Mouse (Mus musculus) midbrain, embryonic 12.5 days (tissue): ENCODE results near the gene Myg1. TPM values are rescaled to one million over a fixed set of nuclear protein-coding genes. Genes with fewer than 3 reads are reported as not detected.

Source experiments
- ATAC-seq: fragments of 200-750 bp; cut with Nextera tagmentation; 2 replicates; pipeline ENCODE4 v1.8.0; 2017; ENCODE audit warnings: low read depth, moderate TSS enrichment, moderate library complexity; ENCODE audit not compliant: low FRiP score
- H3K27ac ChIP-seq: fragments of 300-500 bp; sonication (generic); replicated peaks from 2 replicates; pipeline ENCODE4 v1.5.1; 2016; ENCODE audit warnings: mild to moderate bottlenecking
- H3K27me3 ChIP-seq: fragments of 300-500 bp; sonication (generic); 2 replicates; pipeline ENCODE4 v1.6.1; 2016; ENCODE audit warnings: mild to moderate bottlenecking
- H3K36me3 ChIP-seq: fragments of 300-500 bp; sonication (generic); 2 replicates; pipeline ENCODE4 v1.6.1; 2016
- H3K4me1 ChIP-seq: fragments of 300-500 bp; sonication (generic); 2 replicates; pipeline ENCODE4 v1.6.1; 2016
- H3K4me2 ChIP-seq: fragments of 300-500 bp; sonication (generic); replicated peaks from 2 replicates; pipeline ENCODE4 v1.6.1; 2016; ENCODE audit warnings: mild to moderate bottlenecking, moderate library complexity
- H3K4me3 ChIP-seq: fragments of 300-500 bp; sonication (generic); 2 replicates; pipeline ENCODE4 v1.5.1; 2016; ENCODE audit warnings: mild to moderate bottlenecking
- H3K9ac ChIP-seq: fragments of 300-500 bp; sonication (generic); replicated peaks from 2 replicates; pipeline ENCODE4 v1.6.1; 2016; ENCODE audit warnings: mild to moderate bottlenecking, moderate library complexity
- H3K9me3 ChIP-seq: fragments of 300-500 bp; sonication (generic); 2 replicates; pipeline ENCODE4 v1.6.1; 2016; ENCODE audit warnings: mild to moderate bottlenecking
- WGBS: fragments of 180-500 bp; shearing (Covaris S2); methylation state at CpG from one replicate; pipeline ENCODE4 v1.1.7; 2016; 5-methylcytosine and 5-hydroxymethylcytosine counted together
- polyA plus RNA-seq: library from polyadenylated mRNA; unstranded; fragments of >200 nt; fragmentation: Nextera tagmentation; extraction: Ambion mirVana; gene quantifications from 2 replicates; pipeline ENCODE4 v1.2.1, GENCODE M21; 2016

Gene Myg1
- polyA plus RNA-seq, 1 experiment from 2014 or later, result 108 TPM

GRCm38 (mm10) chr15:102366733-102367344 lies 35.3 kb downstream of the Myg1 start, which contains the start of gene Sp7:
Sp7 (minus strand) TSS chr15:102367182.
- Histone ChIP-seq H3K9me3 (no peaks in the 10 kb centered on the region), H3K27me3 (peaks cover 84% of the 10 kb centered on the region), H3K4me3 (peak within 1 kb of the TSS; percentile 26), H3K4me2 (peak within 1 kb of the TSS; percentile 53), H3K36me3 (no peaks in the 10 kb centered on the region), H3K9ac (peak within 1 kb of the TSS; percentile 47; the same call in 1 of the 2 replicates), H3K4me1 (peaks cover 20% of the 10 kb centered on the region), H3K27ac (no peak within 1 kb of the TSS)
- WGBS, result 8% methylated on average over 15 of the region's 15 CpGs
- ATAC-seq, result peak; percentile 34; the same call in 1 of the 2 replicates

DNA sequence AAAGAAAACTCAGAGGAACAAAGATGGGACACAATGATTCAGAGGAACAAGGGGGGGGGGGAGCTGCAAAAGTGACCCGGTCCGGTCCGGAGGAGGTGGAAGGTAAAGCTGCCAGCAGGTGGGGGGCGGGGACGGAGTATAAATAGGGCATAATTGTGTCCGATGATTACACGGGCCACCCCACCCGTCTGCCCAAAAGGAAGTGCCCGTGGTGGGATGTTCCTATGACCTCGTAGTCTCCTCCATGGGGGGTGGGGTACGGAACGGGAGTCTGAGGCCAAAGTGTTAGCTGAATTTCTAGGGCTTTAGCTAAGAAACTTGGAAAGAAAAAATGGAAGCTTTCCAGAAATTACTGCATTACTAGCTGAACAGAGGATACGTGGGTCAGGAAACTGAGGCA lies 38.5 kb downstream of the Myg1 start:
- no peak for ATAC-seq
- H3K9me3 ChIP-seq, result no peaks in the 10 kb centered on the region
- H3K27ac ChIP-seq, result no peak overlapping the region
- H3K9ac ChIP-seq, result no peak overlapping the region
- H3K4me3 ChIP-seq, result no peak overlapping the region
- H3K4me2 ChIP-seq, result no peak overlapping the region
- H3K36me3 ChIP-seq, result no peaks in the 10 kb centered on the region
- peaks cover 69% of the 10 kb centered on the region for H3K27me3 ChIP-seq
- H3K4me1 ChIP-seq, result peaks cover 20% of the 10 kb centered on the region
- WGBS, result 12% methylated on average over 13 of the region's 13 CpGs

- H3K9me3 ChIP-seq, result no peaks in the 10 kb centered on the region
- H3K27me3 ChIP-seq, result peaks cover 69% of the 10 kb centered on the region
- ATAC-seq, result no peak
- no peak overlapping the region for H3K27ac ChIP-seq
- H3K4me3 ChIP-seq, result no peak overlapping the region
- H3K36me3 ChIP-seq, result no peaks in the 10 kb centered on the region
- H3K4me2 ChIP-seq, result no peak overlapping the region; the same call in 1 of the 2 replicates
- WGBS, result 8% methylated on average over 9 of the region's 10 CpGs
- H3K4me1 ChIP-seq, result peaks cover 20% of the 10 kb centered on the region
- H3K9ac ChIP-seq, result no peak overlapping the region
These were observed 39.2 kb downstream of the Myg1 start for GRCm38 (mm10) chr15:102370727-102371126.

DNA sequence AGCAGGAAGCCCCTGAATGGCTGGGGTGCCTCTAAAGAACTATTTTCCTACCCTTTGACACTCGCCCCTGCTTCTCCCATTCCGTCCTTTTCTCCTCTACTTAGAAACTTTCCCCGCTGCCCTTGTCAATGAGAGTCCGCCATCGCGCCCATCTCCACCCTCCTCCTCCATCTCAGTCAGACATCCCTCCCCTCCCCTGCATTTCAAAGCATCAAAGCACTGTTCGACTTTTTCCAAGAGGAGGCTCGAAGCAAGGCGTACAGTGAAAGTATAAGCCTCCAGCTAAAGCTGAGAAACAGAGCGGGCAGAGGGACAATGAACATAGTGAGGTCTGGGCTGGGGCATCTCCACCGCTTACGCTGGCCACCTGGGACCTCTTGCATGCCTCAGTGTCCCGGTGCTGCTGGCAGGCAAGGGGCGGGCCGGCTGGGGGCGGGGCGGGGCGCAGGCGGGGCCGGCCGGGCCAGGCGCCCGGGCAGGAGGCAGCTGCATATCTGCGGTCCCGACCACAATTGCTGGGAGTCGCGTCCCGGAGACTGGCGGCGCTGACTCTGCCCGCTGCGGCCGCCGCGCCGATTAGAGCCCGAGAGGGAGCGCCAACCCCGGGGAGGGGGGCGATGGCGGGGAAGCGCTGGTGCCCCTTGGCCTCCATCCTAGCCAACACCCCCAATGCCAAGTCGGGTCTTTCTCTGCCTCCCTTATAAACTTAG lies 45.1 kb downstream of the Myg1 start:
- peak; percentile 81 for ATAC-seq
- under 1% methylated on average over 30 of the region's 43 CpGs for whole genome bisulfite sequencing
- no peaks in the 10 kb centered on the region for H3K36me3 ChIP-seq
- H3K4me2 ChIP-seq, result peak overlapping the region; percentile 95
- H3K4me3 ChIP-seq, result peak overlapping the region; percentile 61
- peaks cover 33% of the 10 kb centered on the region for H3K27me3 ChIP-seq
- H3K9me3 ChIP-seq, result no peaks in the 10 kb centered on the region
- H3K4me1 ChIP-seq, result peaks cover 17% of the 10 kb centered on the region
- H3K27ac ChIP-seq, result peak overlapping the region; percentile 60
- peak overlapping the region; percentile 78 for H3K9ac ChIP-seq

DNA sequence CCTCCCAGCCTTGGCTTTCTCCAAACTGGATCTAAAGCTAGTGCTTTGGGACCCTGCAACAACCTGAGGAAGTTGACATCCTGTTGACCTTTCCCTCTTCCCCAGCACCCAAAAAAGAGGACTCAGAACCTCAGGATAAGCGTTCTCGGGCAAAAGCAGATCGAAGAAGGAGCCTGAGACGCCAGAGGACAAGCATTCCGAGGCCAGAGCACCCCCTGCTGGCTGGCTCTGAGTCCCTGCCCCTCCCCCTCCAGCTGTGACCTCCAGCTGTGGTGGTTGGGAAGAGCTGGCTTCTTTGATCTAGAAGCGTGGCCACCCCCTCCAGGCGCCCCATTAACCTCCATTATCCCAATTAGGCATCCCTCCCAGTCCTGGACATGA lies 45.6 kb downstream of the Myg1 start:
- Histone ChIP-seq H3K27ac (peak overlapping the region; percentile 60), H3K27me3 (peaks cover 28% of the 10 kb centered on the region), H3K4me2 (peak overlapping the region; percentile 95), H3K4me3 (peak overlapping the region; percentile 61), H3K4me1 (peaks cover 17% of the 10 kb centered on the region), H3K36me3 (no peaks in the 10 kb centered on the region), H3K9ac (peak overlapping the region; percentile 78), H3K9me3 (no peaks in the 10 kb centered on the region)
- ATAC-seq, result peak; percentile 69
- 0% methylated on average over 7 of the region's 7 CpGs for WGBS

GRCm38 (mm10) chr15:102377810-102378262 lies 46.3 kb downstream of the Myg1 start:
- no peak for ATAC-seq
- H3K4me3 ChIP-seq, result no peak overlapping the region
- H3K9ac ChIP-seq, result peak overlapping the region; percentile 21
- H3K27ac ChIP-seq, result no peak overlapping the region
- H3K9me3 ChIP-seq, result no peaks in the 10 kb centered on the region
- H3K4me2 ChIP-seq, result peak overlapping the region; percentile 95
- H3K27me3 ChIP-seq, result peaks cover 28% of the 10 kb centered on the region
- H3K4me1 ChIP-seq, result peaks cover 17% of the 10 kb centered on the region
- WGBS, result 7% methylated on average over 10 of the region's 10 CpGs
- no peaks in the 10 kb centered on the region for H3K36me3 ChIP-seq

GRCm38 (mm10) chr15:102381575-102381974 lies 50.1 kb downstream of the Myg1 start:
- 3% methylated on average over 6 of the region's 7 CpGs for WGBS
- peak; percentile 81 for ATAC-seq

DNA sequence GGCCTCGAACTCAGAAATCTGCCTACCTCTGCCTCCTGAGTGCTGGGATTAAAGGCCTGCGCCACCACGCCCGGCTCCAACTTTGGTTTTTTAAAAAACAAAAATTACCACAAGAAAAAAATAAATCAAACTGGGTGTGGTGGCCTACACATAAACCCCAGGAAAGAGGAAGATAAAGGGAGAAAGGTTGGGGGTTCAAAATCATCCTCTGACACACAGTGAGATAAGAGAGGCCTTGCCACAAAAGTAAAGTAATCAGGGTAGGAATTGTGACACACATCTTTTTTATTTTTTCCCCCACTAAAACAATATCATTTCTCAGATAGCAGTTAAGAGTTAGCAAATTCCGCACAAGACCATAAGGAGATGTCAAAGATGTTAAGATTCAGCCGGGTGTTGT lies 52.2 kb downstream of the Myg1 start:
- Histone ChIP-seq H3K9me3 (no peaks in the 10 kb centered on the region), H3K36me3 (no peaks in the 10 kb centered on the region), H3K27ac (no peak overlapping the region), H3K27me3 (no peaks in the 10 kb centered on the region), H3K9ac (no peak overlapping the region), H3K4me1 (no peaks in the 10 kb centered on the region), H3K4me3 (no peak overlapping the region), H3K4me2 (no peak overlapping the region)
- 93% methylated on average over 6 of the region's 6 CpGs for WGBS
- no peak for ATAC-seq

More at GRCm38 (mm10) chr15:102381575-102381974, 50.1 kb downstream of the Myg1 start:
- peaks cover 11% of the 10 kb centered on the region for H3K4me1 ChIP-seq
- no peak overlapping the region for H3K4me3 ChIP-seq
- no peaks in the 10 kb centered on the region for H3K36me3 ChIP-seq
- H3K27me3 ChIP-seq, result peaks cover 12% of the 10 kb centered on the region
- H3K9me3 ChIP-seq, result no peaks in the 10 kb centered on the region
- H3K27ac ChIP-seq, result no peak overlapping the region
- H3K9ac ChIP-seq, result no peak overlapping the region
- no peak overlapping the region for H3K4me2 ChIP-seq

DNA sequence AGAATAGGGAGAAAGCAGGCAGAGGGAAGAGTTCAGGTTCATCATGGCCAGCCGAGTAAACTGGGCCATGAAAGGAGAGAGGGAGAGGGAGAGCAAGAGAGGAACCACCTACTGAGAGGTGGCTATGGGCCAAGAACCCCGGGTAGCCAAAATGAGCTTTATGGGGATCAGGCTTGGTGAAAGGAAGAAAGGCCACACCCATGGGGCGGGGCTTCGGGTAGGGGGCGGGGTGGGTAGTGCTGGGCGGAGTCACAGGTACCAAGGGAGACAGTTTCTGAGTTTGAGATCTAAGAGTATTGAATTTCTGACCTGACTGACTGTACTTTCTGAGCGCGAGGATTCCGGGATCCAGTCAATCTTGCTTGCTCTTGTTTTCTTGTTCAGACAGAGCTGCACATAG lies 55.1 kb downstream of the Myg1 start:
- Histone ChIP-seq H3K9ac (no peak overlapping the region), H3K27me3 (0 out of 2 replicates have a peak, but pooled peaks cover under 1% of the 10 kb centered on the region), H3K4me1 (no peaks in the 10 kb centered on the region), H3K9me3 (no peaks in the 10 kb centered on the region), H3K4me3 (no peak overlapping the region), H3K36me3 (no peaks in the 10 kb centered on the region), H3K4me2 (no peak overlapping the region), H3K27ac (no peak overlapping the region)
- ATAC-seq, result no peak
- 53% methylated on average over 9 of the region's 9 CpGs for WGBS

Other genes with a start within 250 kb of the Myg1 start
- 13.3 and 14.1 TPM in 2 replicates for gene Tns2, start 231.3 kb upstream of the Myg1 start, polyA plus RNA-seq
- 19.3 and 20.2 TPM in 2 replicates for gene Spryd3, start 195.5 kb upstream of the Myg1 start, polyA plus RNA-seq
- gene Igfbp6, start 187.3 kb upstream of the Myg1 start, polyA plus RNA-seq, result 0.32 and 0.42 TPM in 2 replicates
- 0.10 and 0.14 TPM in 2 replicates for gene Soat2, start 181.2 kb upstream of the Myg1 start, polyA plus RNA-seq
- 108 and 110 TPM in 2 replicates for gene Zfp740, start 128.5 kb upstream of the Myg1 start, polyA plus RNA-seq
- 40.9 and 41.0 TPM in 2 replicates for gene Csad, start 127.0 kb upstream of the Myg1 start, polyA plus RNA-seq
- 0.84 and 1.6 TPM in 2 replicates for gene Itgb7, start 99.8 kb upstream of the Myg1 start, polyA plus RNA-seq
- gene Rarg, start 74.2 kb upstream of the Myg1 start, polyA plus RNA-seq, result 13.6 and 19.2 TPM in 2 replicates
- gene Gm9918, start 61.1 kb upstream of the Myg1 start, polyA plus RNA-seq, result 0.26 and 0.28 TPM in 2 replicates
- gene Mfsd5, start 52.3 kb upstream of the Myg1 start, polyA plus RNA-seq, result 51.9 and 57.7 TPM in 2 replicates
- gene Espl1, start 35.4 kb upstream of the Myg1 start, polyA plus RNA-seq, result 33.6 and 38.4 TPM in 2 replicates
- gene Pfdn5, start 5.6 kb upstream of the Myg1 start, polyA plus RNA-seq, result 363 and 378 TPM in 2 replicates
- 61.5 and 67.9 TPM in 2 replicates for gene Aaas, start 19.1 kb downstream of the Myg1 start, polyA plus RNA-seq
- gene Sp7, start 35.5 kb downstream of the Myg1 start, polyA plus RNA-seq, result 0.46 and 0.93 TPM in 2 replicates
- gene Sp1, start 74.4 kb downstream of the Myg1 start, polyA plus RNA-seq, result 9.6 and 10.2 TPM in 2 replicates
- gene Amhr2, start 113.7 kb downstream of the Myg1 start, polyA plus RNA-seq, result 0.29 TPM in 1 of 2 replicates, not detected in the other
- gene Prr13, start 127.3 kb downstream of the Myg1 start, polyA plus RNA-seq, result 84.9 and 97.9 TPM in 2 replicates
- gene Pcbp2, start 138.8 kb downstream of the Myg1 start, polyA plus RNA-seq, result 168 and 186 TPM in 2 replicates
- gene Gm10337, start 172.0 kb downstream of the Myg1 start, polyA plus RNA-seq, result 4.6 and 9.6 TPM in 2 replicates
- 46.1 and 50.6 TPM in 2 replicates for gene Map3k12, start 185.4 kb downstream of the Myg1 start, polyA plus RNA-seq
- gene Tarbp2, start 186.5 kb downstream of the Myg1 start, polyA plus RNA-seq, result 106 and 107 TPM in 2 replicates
- 2.5 and 3.1 TPM in 2 replicates for gene Npff, start 193.2 kb downstream of the Myg1 start, polyA plus RNA-seq